Mouse (Mus musculus): ENCODE measurements at regions not wholly inside any gene's neighbourhood (a gene's known extent, or its start where the extent isn't known, plus 50 kb on each side); places are given as distances from the start of the nearest gene placed in this dataset.

- no peak for DNase-seq (ENCODE audit: low read depth, low spot score)
These were observed 158.6 kb downstream of the Chic2 start for GRCm38 (mm10) chr5:74885958-74886357.

- no peak for DNase-seq (ENCODE audit: low read depth, low spot score)
These were observed 162.0 kb downstream of the Chic2 start for GRCm38 (mm10) chr5:74882563-74882962.

- no peak for DNase-seq (ENCODE audit: low read depth, low spot score)
These were observed 163.8 kb downstream of the Chic2 start for GRCm38 (mm10) chr5:74880669-74881226.

GRCm38 (mm10) chr5:74880048-74880437 lies 164.5 kb downstream of the Chic2 start:
- DNase-seq (ENCODE audit: low read depth, low spot score) = no peak

GRCm38 (mm10) chr5:74879098-74880047 lies 165.2 kb downstream of the Chic2 start:
- DNase-seq (ENCODE audit: low read depth, low spot score) = no peak

- DNase-seq (ENCODE audit: low read depth, low spot score) = no peak
These were observed 167.0 kb downstream of the Chic2 start for GRCm38 (mm10) chr5:74877595-74877994.

- no peak for DNase-seq (ENCODE audit: low read depth, low spot score)
These were observed 167.4 kb downstream of the Chic2 start for GRCm38 (mm10) chr5:74877185-74877584.

- no peak for DNase-seq (ENCODE audit: low read depth, low spot score)
These were observed 169.9 kb downstream of the Chic2 start for GRCm38 (mm10) chr5:74874691-74875090.

GRCm38 (mm10) chr5:74870615-74871014 lies 167.9 kb upstream of the Lnx1 start:
- DNase-seq (ENCODE audit: low read depth, low spot score) = no peak

GRCm38 (mm10) chr5:74867113-74867785 lies 164.5 kb upstream of the Lnx1 start:
- DNase-seq (ENCODE audit: low read depth, low spot score) = no peak

GRCm38 (mm10) chr5:74866697-74867096 lies 164.0 kb upstream of the Lnx1 start:
- DNase-seq (ENCODE audit: low read depth, low spot score) = no peak

- DNase-seq (ENCODE audit: low read depth, low spot score) = no peak
These were observed 162.7 kb upstream of the Lnx1 start for GRCm38 (mm10) chr5:74865446-74865845.

- no peak for DNase-seq (ENCODE audit: low read depth, low spot score)
These were observed 161.9 kb upstream of the Lnx1 start for GRCm38 (mm10) chr5:74864540-74865157.

GRCm38 (mm10) chr5:74861297-74861696 lies 158.6 kb upstream of the Lnx1 start:
- no peak for DNase-seq (ENCODE audit: low read depth, low spot score)

GRCm38 (mm10) chr5:74857861-74858260 lies 155.1 kb upstream of the Lnx1 start:
- DNase-seq (ENCODE audit: low read depth, low spot score) = no peak

- no peak for DNase-seq (ENCODE audit: low read depth, low spot score)
These were observed 154.4 kb upstream of the Lnx1 start for GRCm38 (mm10) chr5:74857161-74857560.

GRCm38 (mm10) chr5:74847824-74848223 lies 145.1 kb upstream of the Lnx1 start:
- no peak for DNase-seq (ENCODE audit: low read depth, low spot score)

- no peak for DNase-seq (ENCODE audit: low read depth, low spot score)
These were observed 144.0 kb upstream of the Lnx1 start for GRCm38 (mm10) chr5:74846674-74847073.

GRCm38 (mm10) chr5:74834401-74834800 lies 131.7 kb upstream of the Lnx1 start:
- DNase-seq (ENCODE audit: low read depth, low spot score) = no peak

- DNase-seq (ENCODE audit: low read depth, low spot score) = no peak
These were observed 131.2 kb upstream of the Lnx1 start for GRCm38 (mm10) chr5:74833887-74834286.

GRCm38 (mm10) chr5:74832011-74832410 lies 129.3 kb upstream of the Lnx1 start:
- DNase-seq (ENCODE audit: low read depth, low spot score) = peak; percentile 68

- peak; percentile 40 for DNase-seq (ENCODE audit: low read depth, low spot score)
These were observed 127.9 kb upstream of the Lnx1 start for GRCm38 (mm10) chr5:74830646-74831045.

Measured in forelimb bud, embryonic 11.5 days (tissue).